Mouse (Mus musculus): Measurements from ENCODE around the gene Eps15.
"Not testable (repeated sequence)": the region's sequence is repeated elsewhere in the genome, so short reads cannot be mapped to it uniquely, and the experiment has no call there.

The Eps15 gene

DNA sequence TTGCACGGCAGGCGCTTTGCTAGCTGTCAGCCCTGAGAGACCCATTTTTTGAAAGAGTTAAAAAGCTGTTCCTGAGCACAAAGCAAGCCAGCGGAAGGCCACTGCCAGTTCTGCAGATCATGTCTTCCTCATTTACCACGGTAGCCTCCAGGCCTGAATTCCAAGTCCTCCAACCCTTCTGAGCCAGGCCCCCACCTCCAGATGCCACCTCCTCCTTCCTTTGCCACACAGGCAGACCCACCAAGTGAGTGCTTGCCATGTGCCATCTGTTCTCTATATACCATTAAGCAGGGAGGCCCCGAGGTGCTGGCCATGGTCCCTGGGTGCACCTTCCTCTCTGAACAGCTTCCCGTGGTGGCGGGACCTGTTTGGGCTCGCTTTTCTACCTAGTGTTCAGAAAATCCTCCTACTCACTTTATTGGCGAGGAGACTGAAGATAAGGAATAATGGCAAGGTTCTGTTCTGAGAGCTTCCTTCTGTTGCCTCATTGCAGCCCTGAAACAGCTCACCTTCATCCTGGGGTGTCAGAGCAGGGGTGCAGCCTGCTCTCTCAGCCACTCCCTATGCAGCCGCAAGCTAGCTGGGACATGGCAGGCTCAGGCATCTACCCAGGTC, 120.4 kb downstream of the Eps15 start:
- no peak for DNase-seq (ENCODE audit: low read depth, low spot score)

GRCm38 (mm10) chr4:109401176-109401689, 121.2 kb downstream of the Eps15 start:
- no peak for DNase-seq (ENCODE audit: low read depth, low spot score)

DNA sequence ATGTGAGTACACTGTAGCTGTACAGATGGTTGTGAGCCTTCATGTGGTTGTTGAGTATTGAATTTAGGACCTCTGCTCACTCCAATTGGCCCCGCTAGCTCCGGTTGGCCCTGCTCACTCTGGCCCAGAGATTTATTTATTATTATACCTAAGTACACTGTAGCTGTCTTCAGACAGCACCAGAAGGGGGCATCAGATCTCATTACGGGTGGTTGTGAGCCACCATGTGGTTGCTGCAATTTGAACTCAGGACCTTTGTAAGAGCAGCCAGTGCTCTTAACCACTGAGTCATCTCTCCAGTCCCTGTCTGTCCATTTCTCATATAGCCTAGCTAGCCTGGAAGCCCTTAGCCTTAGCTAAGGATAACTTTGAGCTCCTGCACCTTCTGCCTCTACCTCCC, 124.8 kb downstream of the Eps15 start:
- DNase-seq (ENCODE audit: low read depth, low spot score) = not testable (repeated sequence)

DNA sequence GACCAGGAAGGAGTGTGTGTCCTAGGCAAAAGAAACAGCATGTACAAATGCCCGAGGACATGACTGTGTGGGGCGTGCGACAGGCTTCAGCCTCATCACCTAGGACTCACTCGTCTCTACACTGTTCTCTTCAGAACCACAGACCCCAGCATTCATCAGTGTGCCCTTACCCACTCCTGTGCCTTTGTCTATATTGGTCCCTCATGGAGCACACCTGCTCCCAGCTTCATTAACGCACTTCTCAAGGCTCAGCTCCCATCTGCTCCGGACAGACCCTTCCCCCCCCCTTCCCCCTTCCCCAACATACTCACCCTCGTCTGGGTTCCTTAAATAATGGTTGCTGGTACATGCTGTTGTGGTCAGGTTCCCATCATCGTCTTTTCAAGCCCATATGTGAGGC, 125.3 kb downstream of the Eps15 start:
- DNase-seq (ENCODE audit: low read depth, low spot score) = no peak

GRCm38 (mm10) chr4:109406054-109406485, 126.0 kb downstream of the Eps15 start:
- DNase-seq (ENCODE audit: low read depth, low spot score) = no peak

DNA sequence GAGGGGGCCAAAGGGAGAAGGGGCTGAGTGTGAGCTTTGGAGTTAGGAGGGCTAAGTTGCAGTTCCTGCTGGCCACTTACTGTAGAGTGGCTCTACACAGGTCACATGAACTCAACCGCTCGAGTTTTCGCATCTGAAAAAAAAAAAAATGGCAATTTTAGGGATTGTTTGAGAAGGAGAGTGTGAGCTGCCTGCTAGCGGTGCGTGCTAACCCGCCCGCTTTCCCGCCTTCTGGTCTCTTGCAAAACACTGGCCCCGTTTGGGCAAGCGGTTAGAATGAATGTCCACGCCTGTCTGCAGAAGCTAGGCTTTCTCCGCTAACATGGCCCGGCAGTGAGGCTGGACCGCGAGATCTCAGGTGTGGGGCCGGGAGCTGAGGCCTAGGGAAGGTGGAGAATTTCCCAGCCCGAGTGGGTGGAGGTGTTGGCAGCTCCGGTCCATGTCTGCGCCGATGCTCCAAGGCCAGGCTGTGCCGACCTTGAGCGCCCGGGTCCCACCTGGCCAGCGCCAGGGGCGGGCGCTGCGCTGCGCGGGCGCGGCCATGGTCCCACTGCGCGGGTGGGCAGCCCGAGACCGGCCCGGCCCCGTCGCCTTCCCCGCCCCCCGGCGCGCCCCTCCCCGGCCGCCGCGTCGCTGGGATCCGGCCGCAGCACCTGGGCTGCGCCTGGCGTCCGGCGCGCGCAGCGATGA, 126.6 kb downstream of the Eps15 start, which contains the start of gene Ttc39a:
Ttc39a (plus strand) TSS at position 138 of the 690 bp plus-strand sequence.
- no peak for DNase-seq (ENCODE audit: low read depth, low spot score)

GRCm38 (mm10) chr4:109407176-109407520, 127.1 kb downstream of the Eps15 start:
- no peak for DNase-seq (ENCODE audit: low read depth, low spot score)

DNA sequence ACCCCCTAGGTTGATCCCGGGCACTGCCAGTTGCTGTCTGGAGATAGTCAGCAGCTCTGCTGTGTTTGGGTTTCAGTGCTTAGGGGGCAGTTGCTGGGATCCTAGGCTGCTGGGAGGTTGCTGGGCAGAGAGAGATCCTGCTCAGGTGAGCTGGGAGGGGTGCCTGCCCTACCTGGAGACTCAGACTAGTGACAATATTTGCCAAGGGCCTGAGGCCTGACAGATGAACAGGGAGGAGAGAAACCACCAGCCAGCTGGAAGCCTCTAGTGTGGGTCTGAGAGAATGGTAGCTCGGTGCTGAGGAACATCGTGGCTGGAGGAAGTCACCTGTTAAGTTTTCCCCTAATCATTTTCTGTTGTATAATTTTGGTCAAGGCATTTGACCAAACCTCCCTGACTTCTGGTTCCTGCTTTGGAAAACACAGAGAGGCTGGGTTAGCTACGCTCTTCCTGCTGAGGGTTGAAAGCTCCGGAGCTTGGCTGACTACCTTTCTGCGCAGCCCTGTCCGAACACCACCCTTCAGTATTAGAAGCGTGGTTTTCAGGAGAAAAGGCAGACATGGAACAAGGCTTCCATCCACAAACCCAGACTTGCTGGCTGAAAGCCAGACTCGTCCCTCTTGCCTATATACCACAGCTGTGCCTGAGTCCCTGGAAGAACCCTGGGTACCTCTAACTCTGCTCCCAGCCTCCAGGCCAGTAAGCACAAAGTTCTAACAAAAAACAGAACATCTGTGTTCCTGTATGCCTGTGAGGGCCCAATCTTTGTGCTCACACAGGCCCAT, 127.8 kb downstream of the Eps15 start:
- no peak for DNase-seq (ENCODE audit: low read depth, low spot score)

DNA sequence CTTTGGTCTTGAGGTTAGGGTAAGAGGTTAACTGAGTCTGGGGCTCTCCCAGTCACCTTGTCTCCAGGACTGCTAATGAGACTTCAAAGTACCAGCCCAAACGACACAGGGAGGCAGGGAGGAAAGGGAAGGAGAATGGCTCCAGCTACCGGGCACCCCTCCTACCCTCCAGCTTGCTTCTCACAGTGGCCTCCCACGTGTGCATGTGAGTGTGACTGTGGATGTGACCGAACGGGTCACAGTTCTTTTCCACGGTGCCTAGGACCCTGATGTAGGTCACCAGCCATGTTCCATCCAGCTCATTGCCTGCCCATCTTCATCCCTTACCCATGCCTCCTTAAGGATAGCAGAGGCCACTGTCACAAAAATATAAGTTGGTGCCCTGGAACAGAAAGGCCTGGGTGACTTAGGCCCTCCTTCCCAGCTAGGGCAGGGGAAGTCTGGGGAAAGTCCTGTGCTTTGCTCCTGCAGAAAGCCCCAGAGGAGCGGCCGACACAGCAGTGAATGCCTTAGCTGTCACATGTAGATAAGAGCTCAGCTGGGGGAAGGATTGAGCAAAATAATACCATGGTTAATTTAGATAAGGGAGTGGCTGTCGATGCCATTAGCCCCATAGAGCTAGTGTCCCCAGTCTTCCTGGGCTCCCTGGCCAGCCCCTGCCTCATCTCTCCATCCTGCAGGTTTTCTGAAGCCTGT, 130.8 kb downstream of the Eps15 start:
- no peak for DNase-seq (ENCODE audit: low read depth, low spot score)

GRCm38 (mm10) chr4:109411377-109411967, 131.4 kb downstream of the Eps15 start:
- no peak for DNase-seq (ENCODE audit: low read depth, low spot score)

- no peak for DNase-seq (ENCODE audit: low read depth, low spot score)
These were observed 132.2 kb downstream of the Eps15 start for GRCm38 (mm10) chr4:109412233-109412632.

DNA sequence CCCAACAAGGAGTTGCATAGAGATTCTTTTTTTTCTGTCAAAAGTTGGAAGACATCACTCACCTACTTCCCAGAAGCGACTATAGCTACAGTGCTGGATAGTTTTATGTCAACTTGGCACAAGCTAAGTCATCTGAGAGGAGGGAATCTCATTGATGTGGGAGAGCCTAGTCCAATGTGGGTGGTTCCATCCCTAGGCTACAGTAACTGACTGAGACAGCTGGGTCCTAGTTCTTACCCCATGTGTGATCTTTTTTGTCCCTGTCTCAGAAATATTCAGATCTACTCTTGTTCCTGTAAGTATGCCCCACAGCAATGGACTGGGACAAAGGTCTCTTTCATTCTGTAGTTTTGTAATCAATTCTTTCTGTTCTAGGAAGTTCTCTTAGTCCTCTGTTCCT, 137.9 kb downstream of the Eps15 start:
- no peak for DNase-seq (ENCODE audit: low read depth, low spot score)

- no peak for DNase-seq (ENCODE audit: low read depth, low spot score)
These were observed 138.9 kb downstream of the Eps15 start for GRCm38 (mm10) chr4:109419017-109419416.

DNA sequence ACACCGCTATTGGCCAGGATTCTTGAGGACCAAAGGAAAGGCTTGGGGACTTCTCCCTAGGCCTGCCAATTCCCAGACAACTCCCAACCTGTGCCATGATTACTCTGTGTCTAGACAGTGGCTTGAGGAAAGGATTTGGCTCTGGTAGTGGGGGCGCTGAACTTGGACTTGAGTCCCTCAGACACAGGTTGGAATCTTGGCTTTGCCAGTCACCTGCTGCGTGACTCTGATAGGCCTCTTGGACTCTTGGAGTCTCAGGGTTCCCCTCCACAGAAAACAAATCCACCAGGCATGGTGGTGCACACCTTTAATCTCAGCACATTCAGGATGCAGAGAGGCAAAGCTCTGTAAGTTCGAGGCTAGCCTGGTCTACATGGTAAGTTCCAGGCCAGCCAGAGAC, 139.5 kb downstream of the Eps15 start:
- DNase-seq (ENCODE audit: low read depth, low spot score) = no peak

- DNase-seq (ENCODE audit: low read depth, low spot score) = peak; percentile 15
These were observed 140.2 kb downstream of the Eps15 start for GRCm38 (mm10) chr4:109420138-109420795.

GRCm38 (mm10) chr4:109421608-109422007, 141.5 kb downstream of the Eps15 start:
- DNase-seq (ENCODE audit: low read depth, low spot score) = no peak

GRCm38 (mm10) chr4:109422436-109422835, 142.4 kb downstream of the Eps15 start:
- no peak for DNase-seq (ENCODE audit: low read depth, low spot score)

DNA sequence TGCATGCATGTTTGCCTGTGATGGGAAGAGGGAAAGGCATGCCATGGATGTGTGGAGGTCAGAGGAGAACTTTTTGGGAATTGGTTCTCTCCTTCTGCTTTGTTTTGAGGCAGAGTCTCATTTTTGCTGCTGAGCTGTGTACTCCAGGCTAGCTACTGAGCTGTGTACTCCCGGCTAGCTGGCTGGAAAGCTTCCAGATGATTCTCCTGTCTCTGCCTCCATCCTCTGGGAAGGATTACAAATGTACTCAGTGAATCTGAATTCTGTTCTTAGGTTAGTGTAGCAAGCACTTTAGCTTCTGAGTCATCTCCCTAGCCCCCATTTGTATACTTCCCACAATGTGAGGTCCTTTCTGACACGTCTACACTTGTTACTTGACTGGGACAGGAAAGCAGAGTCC, 143.4 kb downstream of the Eps15 start:
- no peak for DNase-seq (ENCODE audit: low read depth, low spot score)

GRCm38 (mm10) chr4:109427058-109427457, 147.0 kb downstream of the Eps15 start:
- DNase-seq (ENCODE audit: low read depth, low spot score) = no peak

DNA sequence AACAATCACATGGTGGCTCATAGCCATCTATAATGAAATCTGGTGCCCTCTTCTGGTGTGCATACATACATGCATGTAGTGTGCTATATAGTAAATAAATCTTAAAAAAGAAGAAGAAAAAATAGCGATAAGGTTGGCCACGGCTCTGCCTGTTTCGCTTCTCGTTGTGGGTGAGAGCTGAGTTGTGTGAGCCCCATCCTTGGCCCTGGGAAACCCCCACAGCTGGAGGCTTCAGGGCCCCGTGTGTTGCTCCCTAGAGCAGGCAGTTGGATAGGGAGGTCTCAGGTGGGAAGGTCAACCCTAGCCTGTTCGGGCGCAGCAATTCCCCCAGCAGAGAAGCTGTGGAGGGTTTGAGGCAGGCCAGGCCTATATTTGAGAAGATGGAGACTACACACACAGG, 150.2 kb downstream of the Eps15 start:
- no peak for DNase-seq (ENCODE audit: low read depth, low spot score)

DNA sequence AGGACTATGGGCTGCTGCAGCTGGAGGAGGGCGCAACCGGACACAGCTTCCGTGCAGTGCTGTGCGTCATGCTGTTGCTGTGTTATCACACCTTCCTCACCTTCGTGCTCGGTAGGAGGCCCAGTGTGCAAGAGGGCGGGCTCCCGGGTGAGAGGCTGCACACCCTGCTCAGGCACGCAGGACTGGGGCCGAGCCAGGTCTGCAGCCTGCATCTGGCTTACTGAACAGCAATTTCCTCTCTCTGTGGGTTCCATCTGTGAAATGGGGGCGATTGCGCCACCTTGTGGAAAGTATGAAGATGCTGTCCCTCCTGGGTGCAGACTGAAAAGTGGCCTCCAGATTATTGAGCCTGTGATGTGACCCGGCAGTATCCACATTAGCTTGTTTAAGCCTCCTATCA, 150.8 kb downstream of the Eps15 start:
- DNase-seq (ENCODE audit: low read depth, low spot score) = peak; percentile 71

Data from CD4-positive, CD25-positive, alpha-beta regulatory T cell, adult 2 months (primary cell).